Mouse (Mus musculus): Measurements from ENCODE around the gene Psmb2.
A peak's percentile ranks its signal among the peaks of the same experiment; 100 is the strongest.

Gene Psmb2

DNA sequence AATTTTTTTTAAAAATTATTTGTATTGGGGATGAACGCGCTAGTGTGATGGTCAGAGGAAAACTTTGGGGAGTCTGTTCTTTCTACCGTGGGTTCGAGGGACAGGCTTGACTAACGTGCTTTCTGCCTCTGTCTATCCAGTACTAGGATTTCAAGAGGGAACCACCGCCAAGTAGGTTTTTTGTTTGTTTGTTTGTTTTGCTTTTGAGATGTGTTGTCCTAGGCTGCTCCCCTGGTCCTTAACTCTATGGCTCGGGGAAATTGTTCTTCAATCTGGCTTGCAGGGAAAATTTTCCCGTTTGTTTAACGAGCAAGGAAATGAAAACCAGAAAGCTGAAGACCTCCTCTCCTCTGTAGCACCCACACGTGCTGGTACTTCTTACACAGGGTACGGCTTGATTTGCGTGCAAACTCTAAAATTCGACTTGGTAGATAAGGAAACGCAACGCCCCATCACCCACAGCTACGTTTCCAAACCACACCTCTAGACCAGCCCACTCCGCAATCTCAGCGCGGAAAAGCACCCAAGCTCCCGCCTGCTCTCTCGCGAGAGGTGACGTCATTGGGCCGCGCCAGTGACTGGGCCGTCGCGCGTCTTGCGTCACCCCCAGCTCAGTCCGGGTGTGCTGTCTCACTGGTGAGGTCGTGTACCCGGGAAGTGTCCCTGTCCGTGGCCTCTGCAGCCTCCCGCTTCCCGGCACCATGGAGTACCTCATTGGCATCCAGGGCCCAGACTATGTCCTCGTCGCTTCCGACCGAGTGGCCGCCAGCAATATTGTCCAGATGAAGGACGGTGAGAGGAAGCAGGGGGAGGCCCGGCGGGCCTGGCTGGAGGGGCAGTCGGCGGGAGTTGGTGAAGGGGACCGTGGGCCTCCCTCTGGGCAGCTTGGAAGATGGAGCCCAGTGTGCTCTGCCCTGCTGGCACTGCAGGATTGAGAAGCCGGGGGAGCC is at the start of gene Psmb2:
TSS of gene Psmb2 (plus strand) at position 577 of the 950 bp plus-strand sequence.
- peak; percentile 100 for DNase-seq

DNA sequence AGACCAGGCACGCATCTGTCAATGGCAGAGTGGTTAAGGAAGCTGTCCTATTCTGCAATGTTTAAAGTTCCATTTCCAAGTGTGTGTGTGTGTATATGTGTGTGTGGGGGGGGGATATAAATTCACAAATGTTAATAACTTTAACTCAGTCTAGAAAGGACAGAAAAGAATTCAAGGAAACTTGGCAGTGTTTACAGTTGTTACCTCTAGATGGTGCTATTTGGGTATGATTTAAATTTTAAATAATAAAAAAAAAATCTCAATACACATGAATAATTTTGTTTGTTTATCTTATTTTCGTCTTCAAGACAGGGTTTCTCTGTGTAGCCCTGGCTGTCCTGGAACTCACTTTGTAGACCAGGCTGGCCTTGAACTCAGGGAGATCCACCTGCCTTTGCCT is 45.5 kb upstream of the Psmb2 start:
- DNase-seq = no peak

DNA sequence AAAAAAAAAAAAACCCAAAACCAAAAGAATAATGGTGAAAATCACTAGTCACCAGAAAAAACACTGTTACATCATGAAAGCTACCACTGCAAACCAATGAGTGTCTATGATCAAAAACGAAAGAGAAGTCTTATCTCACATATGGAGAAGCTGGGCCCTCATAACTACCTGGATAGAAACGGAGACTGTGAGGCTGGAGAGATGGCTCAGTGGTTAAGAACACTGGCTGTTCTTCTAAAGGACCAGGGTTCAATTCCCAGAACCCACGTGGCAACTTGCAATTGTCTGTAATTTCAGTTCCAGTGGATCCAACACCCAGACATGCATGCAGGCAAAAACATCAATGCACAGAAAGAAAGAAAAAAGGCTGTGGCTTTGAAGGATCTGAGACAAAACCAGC is 44.8 kb upstream of the Psmb2 start:
- no peak for DNase-seq

DNA sequence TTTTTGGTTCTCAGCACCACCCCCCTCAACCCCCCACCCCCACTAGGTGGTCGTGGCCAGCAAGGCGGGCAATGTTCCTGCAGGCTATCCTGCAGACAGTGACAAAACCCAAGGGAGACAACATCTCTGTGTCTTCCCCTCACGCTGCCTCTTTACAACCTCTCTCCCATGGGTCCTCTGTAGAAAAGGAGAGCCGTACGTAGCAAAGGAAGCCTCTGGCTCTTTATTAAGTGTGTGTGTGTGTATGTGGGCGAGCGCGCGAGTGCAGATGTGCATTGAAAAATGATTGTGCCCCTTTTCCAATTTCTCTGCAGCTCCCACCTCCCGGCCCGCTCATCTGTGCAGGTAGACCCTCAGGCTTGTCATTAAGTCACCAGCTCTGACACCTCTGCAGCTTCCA is 41.1 kb upstream of the Psmb2 start:
- DNase-seq = no peak

DNA sequence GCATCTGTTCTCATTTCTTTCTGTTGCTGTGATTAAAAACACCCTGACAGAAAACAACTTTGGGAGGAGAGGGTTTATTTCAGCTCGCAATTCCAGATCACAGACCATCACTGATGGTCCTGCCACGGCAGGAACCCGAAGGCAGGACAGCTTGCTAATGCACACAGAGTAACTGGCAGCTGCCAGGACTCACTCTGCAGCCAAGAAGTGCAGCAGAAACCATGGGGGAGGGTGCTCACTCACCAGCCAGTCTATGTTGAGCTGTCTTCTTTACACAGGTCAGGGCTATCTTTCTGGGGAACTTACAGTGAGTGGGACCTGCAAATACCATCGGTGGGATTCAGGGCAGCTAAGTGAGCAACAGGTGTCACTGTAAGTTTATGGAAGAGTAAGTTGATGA is 40.0 kb upstream of the Psmb2 start:
- peak in 1 of 2 experiments; percentile 23 for DNase-seq

DNA sequence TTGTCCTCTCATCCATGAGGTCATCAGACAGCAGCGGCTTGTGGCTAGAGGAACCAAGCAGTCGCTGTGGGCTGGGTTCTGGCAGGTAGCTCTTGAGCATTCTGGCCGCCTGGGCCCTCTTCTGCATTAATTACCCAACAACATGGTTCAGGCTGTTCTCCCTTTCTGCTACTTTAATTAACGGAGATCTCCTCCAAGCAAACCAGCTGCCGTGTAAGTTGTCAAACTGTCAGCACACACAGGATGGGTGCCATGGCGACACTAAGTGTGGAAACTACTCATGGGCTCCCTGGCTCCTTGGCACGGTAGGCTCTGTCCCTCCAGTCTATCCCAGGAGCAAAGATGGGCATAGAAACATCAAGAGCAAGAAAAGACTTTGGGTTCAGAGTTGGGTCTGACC is 38.1 kb upstream of the Psmb2 start:
- DNase-seq = no peak

DNA sequence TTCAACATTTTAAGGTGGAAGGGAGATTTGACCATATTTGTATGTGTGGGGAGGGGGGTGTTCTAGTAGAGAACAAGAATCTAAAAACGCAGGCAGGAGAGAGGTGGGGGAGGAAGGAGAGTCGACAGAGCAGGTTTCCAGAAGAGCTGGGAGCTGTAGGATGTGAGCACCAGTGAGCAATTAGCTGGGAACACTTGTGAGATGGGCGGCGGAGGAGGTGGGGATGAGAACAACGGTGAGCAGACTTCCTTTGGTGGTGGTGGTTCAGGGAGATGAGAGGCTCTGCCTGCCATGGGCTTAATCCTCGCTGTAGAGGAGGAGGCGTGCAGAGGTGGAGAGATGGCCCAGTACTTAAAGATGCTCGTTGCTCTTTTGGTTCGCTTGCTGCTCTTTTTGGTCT is 35.5 kb upstream of the Psmb2 start:
- DNase-seq = no peak

DNA sequence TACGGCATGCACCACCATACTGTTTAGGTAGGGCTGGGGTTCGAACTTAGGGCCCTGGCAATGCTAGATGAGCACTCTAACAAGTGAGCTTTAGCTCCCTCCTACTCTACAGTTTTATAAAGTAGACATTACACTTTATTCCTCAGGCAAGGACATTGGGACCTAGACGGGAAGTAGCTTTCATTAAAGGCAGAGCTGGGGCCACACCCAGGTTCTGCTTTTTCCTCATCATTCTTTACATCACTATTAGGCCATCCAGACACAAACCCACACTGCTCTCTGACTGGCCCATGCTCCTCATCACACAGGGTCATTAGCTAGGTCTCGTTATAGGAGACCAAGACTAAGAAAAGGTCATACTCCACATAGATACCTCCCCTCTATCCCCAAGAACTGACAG is 33.6 kb upstream of the Psmb2 start:
- DNase-seq = no peak

DNA sequence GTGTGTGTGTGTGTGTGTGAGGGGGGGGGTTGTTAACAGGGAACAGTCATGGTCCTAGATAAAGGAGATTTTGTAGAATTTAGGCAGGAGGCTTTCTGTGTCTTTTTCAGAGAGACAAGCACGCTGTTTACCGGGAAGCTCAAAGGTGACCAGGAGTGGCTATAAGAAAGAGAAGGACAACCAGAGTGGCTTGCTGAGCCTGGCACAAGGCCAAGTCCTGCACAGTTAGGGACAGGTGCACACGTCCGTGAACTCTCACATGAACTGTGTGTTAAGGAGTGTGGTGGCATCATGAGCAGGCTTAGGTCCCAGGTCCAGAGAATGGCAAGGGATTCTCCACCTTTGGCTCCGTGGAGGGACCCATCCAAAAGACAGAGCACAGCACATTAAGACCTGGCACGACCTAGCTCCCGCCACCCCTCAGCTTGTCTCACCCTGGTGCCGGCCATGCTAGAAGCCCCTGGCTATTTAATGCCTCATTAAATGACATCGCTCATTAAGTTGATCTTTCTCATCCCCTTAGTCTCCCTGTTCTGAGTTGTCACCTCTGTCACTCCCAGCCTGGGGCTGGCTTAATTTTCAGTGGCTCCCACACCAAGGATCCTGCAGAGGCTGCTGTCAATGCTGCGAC is 33.0 kb upstream of the Psmb2 start:
- DNase-seq = no peak

DNA sequence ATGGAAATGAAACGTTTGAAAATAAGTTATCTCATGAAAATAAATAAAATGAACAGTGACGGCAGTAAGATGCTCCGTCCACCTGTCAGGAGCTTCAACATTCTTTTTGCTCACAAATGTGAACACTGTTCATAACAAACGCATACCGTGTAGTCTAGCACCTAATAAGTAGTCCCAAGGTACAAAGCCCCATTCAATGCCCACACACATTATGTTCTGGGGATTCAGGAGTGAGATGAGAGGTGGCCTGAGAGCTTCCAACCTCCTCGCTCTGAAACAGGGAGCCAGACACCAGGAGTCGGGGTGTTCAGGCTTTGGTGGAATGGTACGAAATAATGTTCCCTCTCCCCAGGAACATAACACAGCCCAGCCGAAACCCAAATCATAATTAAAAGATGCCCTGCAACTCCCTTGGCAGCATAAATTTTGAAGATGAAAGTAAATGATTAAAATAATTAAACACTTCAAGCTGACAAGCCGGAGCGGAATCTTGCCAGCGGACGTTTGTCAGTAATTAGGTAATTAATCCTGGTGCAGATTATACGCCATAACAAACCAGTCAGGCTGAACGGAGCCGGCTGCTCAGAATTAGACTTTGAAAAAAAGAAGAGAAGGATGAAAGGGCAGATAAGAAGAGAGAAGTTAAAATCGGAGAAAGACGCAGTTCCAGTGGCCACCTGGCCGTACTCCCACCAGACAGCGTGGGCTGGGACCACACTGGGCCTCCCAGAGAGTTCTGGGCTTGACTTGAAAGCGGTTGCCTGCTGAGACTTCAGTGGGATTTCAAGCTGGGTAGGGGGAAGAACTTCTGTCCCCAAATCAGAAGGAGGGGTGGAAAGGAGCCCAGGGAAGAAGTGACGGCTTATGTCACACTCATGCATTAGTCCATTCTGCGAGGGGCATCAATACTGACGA is 29.2 kb upstream of the Psmb2 start:
- DNase-seq = peak; percentile 56 to 60

DNA sequence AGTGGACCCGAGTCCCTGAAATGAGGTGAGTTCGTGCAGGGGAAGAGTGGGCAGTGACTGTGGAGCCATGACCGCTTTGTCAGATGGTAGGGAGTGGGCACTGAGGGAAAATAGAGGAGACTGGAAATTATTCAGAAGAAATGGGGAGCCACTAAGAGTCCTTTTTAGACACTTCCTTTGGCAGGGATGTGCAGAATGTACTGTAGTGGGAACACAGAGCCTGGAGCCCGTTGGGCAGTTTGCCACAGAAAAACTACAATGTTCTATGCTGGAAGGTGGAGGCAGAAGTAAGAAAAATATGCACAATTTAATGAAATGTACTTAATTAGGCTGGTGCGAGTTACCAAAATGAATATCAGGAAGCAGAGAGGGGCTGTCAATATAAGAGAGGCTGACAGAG is 24.3 kb upstream of the Psmb2 start:
- no peak for DNase-seq

DNA sequence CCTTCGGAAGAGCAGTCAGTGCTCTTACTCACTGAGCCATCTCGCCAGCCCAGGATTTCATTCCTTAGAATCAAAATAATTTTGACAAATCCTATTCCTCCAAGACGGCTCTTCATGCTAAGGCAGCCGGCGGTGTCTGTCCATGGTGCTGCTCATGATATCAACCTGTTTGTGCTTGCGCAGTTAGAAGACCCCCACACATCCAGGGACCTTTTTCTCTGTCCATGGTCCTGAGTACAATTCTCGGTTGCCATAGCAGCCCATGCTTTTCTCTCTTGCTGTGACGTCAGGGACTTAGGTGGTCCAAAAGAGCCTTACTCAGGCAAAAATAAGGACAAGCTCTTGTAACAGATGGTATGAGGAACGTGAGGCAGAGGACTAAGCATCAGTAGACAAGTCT is 22.1 kb upstream of the Psmb2 start:
- peak; percentile 24 for DNase-seq

DNA sequence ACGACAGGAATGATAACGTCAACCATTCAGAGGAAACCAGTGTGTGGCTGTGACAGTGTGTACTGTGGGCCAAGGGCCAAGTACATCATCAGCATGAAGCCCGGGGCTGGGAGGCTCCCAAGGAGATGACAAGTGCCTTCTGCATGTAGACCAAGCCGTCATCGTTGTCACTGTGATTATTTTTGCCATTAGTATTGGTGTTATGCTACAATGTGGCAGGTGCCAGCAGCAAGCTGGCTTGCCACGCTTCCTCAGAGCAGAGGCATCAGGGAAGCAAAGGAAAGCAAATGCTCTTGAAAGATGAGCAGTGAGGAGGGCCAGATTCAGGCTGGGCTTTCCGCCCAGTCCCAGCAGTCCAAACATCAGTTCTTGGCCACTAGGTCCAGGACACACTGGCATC is 16.2 kb upstream of the Psmb2 start:
- DNase-seq = peak; percentile 86

DNA sequence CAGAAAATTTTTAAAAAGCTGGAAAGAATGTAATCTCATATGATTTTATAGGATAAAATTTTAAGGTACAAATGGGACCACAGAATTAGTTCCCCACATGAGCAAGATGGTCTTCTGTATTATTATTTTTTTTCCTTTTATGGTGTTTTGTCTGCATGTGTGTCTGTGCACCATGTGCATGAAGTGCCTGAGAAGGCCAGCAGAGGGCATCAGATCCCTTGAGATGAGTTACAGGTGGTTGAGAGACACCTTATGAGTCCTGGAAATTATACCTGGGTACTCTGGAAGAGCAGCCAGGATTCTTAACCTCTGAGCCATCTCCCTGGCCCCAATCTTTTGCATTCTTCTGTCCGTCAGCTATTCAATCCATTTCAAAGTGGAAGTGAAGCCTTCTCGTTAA is 10.4 kb upstream of the Psmb2 start:
- peak in 1 of 2 experiments; percentile 40 for DNase-seq

DNA sequence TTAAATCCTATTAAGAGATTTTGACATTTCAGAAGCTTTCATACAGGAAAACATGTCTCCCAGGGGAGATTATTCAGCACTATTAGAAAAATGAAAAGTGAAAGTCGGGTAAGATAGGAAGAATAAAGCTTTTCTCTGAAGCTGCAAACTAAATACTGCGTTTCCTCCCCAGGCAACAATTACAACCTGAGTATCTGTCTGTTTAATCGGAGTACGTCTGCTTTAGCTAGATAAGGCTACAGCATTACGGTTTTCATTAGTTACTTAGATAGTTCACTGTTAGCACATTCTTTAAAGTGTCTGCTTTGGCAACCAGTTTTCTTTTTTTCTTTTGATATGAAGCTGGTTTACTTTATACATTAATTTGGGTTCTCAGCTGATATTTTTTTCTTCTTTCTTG is 4.9 kb downstream of the Psmb2 start:
- no peak for DNase-seq

DNA sequence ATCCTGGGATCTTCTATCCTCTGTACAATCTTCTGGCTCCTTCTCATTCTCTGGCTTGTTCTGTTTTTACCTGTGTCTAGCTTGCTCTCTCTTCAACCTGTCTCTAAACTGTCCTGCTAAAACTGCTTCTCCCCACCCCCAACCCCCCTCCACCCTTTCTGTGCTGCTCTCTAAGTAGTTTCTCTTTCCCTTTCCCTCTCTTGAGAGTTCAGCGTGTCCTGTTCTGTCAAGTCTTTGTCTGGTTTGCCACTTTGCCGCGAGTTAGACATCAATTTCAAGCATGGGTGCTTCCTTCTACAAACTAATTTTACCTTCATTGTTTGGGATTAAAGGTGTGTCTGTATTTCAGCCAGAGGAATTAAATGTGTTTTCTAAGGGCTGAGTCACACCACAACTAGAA is 5.7 kb downstream of the Psmb2 start:
- no peak for DNase-seq

DNA sequence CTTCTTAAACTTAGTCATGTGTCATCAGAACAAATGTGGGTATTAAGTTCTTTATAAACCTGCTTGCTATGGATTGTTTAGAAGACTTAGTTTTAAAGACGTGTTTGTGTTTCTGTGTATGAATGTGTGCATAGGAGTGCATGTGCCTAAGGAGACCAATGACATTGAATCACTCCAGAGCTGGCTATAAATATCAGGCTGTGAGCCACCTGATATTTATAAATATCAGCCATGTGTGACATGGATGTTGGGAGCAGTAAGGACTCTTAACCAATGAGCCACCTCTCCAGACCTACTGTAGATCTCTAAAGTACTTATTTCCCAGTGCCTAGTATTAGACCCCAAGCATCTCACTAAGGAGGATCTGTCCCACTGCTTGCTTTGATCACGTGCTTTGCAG is 12.0 kb downstream of the Psmb2 start:
- no peak for DNase-seq

DNA sequence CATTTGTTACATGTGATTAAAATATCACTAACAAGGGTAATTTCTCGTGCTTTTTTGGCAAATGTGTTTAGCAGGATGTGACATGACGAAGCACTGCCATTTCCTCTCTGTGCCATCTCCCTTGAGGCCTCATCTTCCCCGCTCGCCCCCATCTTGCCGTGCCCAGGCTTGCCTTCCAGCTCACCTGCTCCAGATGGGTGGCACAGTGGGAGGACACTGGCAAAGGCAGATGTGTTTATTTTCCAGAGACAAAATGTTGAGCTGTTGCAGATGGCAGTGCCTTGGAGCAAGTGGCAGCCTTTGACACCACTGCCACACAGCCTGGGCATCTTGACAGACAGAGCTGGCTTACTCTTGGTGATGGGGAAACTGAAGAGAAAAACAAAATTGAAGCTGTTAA is 15.6 kb downstream of the Psmb2 start:
- DNase-seq = no peak

DNA sequence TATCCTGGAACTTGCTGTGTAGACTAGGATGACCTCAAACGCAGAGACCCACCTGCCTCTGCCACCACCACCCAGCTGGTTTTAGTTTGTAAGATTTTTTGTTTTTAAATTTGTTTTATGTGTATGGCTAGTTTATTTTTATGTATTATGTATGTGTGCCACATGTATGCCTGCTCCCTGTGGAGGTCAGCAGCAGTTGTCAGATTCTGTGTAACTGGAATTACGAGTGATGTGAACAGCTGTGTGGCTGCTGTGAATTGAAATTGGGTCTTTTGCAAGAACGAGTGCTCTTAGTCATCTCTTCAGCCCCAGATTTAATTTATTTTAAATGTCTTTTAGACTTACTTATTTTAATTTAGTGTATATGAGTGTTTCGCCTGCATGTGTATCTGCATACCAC is 19.5 kb downstream of the Psmb2 start:
- DNase-seq = no peak

DNA sequence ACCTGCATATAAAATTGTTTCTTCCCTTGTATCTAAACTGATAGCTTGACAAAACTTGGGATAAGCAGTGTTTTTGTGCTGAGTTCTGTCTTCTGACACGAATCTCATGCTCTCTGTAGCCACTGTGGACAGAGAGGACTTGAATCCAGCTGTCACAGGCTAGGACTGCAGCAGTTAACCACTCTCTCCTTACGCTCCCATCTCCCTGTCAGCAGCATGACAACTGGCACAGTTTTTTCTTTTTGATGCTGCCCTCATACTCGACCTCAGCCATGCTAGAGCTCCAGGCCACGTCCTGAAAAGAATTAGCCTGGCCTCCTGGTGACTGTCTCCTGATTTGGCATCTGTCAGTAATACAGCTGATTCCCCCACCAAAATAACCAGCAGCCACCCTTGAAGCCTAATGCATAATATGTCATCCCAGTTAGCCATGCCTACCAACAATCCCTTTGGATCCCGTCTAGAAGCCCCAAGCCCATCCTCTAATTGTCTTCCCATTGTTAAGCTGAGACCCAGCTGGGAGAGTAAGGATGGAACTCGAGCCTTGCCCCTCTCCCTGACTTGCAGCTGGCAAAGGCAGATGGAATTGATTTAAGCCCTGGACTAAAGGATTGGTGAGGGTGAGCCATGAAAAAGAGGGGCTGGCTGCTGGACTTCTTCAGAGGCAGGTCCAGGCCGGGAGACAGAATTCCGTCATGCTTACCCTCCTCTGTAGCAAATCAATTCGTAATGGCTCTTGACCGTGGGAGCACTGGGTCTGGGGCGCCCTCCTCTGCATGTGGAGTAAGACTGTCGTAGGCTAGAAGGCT is 29.4 kb downstream of the Psmb2 start:
- no peak for DNase-seq

DNA sequence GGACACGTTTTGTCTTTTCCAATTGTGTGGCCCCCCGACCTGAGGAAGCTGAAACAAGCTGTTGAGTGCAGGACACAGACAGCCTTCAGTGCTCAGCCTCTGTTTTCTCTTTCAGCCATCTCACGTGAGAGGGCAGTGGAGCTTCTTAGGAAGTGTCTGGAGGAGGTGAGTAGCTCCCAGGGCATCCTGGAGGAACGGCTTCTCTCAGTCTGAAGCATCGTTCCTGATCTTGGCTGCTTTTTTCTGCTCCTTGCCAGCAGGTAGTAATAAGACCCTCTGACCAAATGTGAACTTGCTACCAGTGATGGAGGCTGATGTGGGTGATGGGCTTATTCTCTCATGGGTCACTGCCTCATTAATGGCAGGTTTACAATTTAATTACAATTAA is 30.0 kb downstream of the Psmb2 start:
- no peak for DNase-seq

DNA sequence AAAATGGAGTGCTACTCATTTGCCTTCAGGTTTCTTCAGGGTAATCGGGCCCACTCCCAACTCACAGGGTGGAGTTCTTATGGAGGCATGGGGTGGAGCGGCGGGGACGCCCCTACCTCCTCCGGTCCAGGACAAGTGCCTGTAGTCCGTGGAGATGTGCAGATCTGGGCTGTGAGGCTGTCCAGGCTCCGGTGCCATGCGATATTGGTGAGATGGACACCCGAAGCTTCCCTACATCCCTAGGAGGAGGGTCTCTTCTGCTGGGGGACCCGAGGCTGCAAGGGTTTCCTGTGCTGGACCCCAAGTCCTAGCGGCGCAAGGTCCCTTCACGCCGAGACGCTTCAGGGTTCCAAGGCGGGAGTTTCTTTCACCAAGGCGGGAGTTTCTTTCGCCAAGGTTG is 54.7 kb downstream of the Psmb2 start:
- no peak for DNase-seq

Data from cerebellum, postnatal 14 days (tissue).